Mouse (Mus musculus): ENCODE measurements around the gene Nt5c3b. TPM values are rescaled to one million over a fixed set of nuclear protein-coding genes. Genes with fewer than 3 reads are reported as not detected.

Nt5c3b gene
- 70.4 and 74.0 TPM in 2 replicates for polyA plus RNA-seq (2014; fragmentation: Nextera tagmentation; extraction: Ambion mirVana)

DNA sequence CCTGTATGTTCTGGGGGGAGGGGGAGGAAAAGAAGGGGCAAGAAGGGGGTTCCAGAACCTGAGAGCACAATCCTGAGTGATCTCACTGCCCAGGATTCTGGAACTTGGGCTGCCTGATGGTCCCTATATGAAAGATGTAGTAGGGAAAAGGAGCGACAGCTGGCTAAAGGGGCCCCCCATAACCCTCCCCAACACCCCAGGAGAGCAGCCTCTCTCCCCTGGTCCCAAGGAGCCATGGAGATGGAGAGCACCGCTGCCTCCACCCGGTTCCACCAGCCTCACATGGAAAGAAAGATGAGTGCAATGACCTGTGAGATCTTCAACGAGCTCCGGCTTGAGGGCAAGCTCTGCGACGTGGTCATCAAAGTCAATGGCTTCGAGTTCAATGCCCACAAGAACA, at the start of gene Nt5c3b, which contains the start of gene Klhl10:
Gene Nt5c3b, minus strand, starts transcription at position 12 of the 400 bp plus-strand sequence.
Gene Klhl10, plus strand, starts transcription at position 121 of the 400 bp plus-strand sequence.
- peaks cover 11% of the 10 kb centered on the region for H3K4me1 ChIP-seq (replicated peaks; ENCODE audit: control insufficient read depth, insufficient read depth, low read length)

DNA sequence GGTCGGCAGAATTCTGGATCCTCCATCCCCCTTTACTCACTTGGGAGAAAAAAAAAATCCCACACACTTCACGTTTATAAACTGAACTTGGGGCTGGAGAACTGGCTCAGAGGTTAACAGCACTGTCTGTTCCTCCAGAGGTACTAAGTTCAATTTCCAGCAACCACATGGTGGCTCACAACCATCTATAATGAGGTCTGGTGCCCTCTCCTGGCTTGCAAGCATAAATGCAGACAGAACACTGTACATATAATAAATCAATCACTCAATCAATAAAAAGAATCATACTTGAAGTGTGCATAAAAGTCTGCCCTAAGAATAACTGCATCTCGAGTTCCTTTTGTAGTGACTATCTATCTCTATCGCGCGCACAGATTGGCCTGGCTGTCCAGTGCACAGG, 49.3 kb upstream of the Nt5c3b start:
- Histone ChIP-seq H3K4me1 (replicated peaks; ENCODE audit: control insufficient read depth, insufficient read depth, low read length) (no peaks in the 10 kb centered on the region), H3K27me3 (replicated peaks; ENCODE audit: control insufficient read depth, insufficient read depth, low read length) (no peaks in the 10 kb centered on the region), H3K4me3 (ENCODE audit: low read depth, low read length) (no peak overlapping the region), H3K36me3 (ENCODE audit: control insufficient read depth, insufficient read depth, low read length) (peaks cover 56% of the 10 kb centered on the region), H3K4me2 (no peak overlapping the region), H3K27ac (ENCODE audit: low read depth, low read length) (no peak overlapping the region), H3K9me3 (ENCODE audit: control insufficient read depth, low read length) (no peaks in the 10 kb centered on the region), H3K9ac (ENCODE audit: low read depth, low read length) (no peak overlapping the region)
- 86% methylated on average over 6 of the region's 6 CpGs for WGBS
- no peak for ATAC-seq (replicated peaks; ENCODE audit: low FRiP score)
- no peak for DNase-seq (ENCODE audit: low spot score)

More for the DNA sequence above, at the start of gene Nt5c3b, which contains the start of gene Klhl10:
- no peak within 1 kb of the TSS for H3K27ac ChIP-seq (ENCODE audit: low read depth, low read length)
- peak within 1 kb of the TSS; percentile 68 for H3K4me3 ChIP-seq (ENCODE audit: low read depth, low read length)
- H3K4me2 ChIP-seq = peak within 1 kb of the TSS; percentile 70
- H3K9ac ChIP-seq (ENCODE audit: low read depth, low read length) = peak within 1 kb of the TSS; percentile 78
- peaks cover 8% of the 10 kb centered on the region for H3K36me3 ChIP-seq (ENCODE audit: control insufficient read depth, insufficient read depth, low read length)
- H3K27me3 ChIP-seq (replicated peaks; ENCODE audit: control insufficient read depth, insufficient read depth, low read length) = no peaks in the 10 kb centered on the region
- no peak for DNase-seq (ENCODE audit: low spot score)
- ATAC-seq (replicated peaks; ENCODE audit: low FRiP score) = no peak
- no peaks in the 10 kb centered on the region for H3K9me3 ChIP-seq (ENCODE audit: control insufficient read depth, low read length)
- WGBS = 79% methylated on average over 8 of the region's 8 CpGs

DNA sequence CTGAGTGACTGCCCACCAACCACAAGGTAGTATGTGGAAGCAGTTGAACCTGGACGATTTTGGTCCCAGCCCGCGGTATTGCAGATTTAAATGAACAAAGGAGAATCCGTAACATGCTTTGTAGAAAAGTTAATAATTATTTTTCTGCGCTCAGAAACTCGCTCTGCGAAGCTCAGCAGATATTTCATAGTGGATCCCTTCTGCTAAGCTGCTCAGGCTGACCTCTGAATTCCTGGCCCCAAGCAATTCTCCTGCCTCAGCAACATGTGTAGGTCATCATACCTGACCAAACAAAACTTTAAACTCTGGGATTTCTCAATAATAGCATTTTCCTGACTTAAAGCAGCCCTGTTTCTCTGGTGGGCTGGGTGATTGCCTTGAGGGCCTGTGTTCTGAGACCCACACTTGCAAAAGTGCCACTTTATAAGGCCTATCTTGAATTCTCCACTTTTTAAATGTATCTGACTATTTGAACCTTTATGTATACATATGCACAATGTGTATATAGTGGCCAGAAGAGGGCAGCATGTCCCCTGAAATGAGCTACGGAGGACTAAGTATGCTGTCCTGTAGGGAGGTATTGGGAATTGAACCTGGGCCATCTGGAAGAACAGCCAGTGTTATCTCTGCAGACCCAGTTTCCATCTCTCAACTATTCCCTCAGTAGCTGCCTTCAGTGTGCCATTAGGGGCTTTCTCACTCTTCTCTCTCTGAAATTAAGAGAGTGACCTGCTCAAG, 44.4 kb upstream of the Nt5c3b start:
- no peak for ATAC-seq (replicated peaks; ENCODE audit: low FRiP score)
- WGBS = 89% methylated on average over 8 of the region's 8 CpGs
- no peaks in the 10 kb centered on the region for H3K4me1 ChIP-seq (replicated peaks; ENCODE audit: control insufficient read depth, insufficient read depth, low read length)
- H3K9me3 ChIP-seq (ENCODE audit: control insufficient read depth, low read length) = no peaks in the 10 kb centered on the region
- H3K27me3 ChIP-seq (replicated peaks; ENCODE audit: control insufficient read depth, insufficient read depth, low read length) = no peaks in the 10 kb centered on the region
- H3K9ac ChIP-seq (ENCODE audit: low read depth, low read length) = no peak overlapping the region
- no peak overlapping the region for H3K4me3 ChIP-seq (ENCODE audit: low read depth, low read length)
- DNase-seq (ENCODE audit: low spot score) = no peak
- H3K27ac ChIP-seq (ENCODE audit: low read depth, low read length) = no peak overlapping the region
- no peak overlapping the region for H3K4me2 ChIP-seq
- peaks cover 56% of the 10 kb centered on the region for H3K36me3 ChIP-seq (ENCODE audit: control insufficient read depth, insufficient read depth, low read length)

DNA sequence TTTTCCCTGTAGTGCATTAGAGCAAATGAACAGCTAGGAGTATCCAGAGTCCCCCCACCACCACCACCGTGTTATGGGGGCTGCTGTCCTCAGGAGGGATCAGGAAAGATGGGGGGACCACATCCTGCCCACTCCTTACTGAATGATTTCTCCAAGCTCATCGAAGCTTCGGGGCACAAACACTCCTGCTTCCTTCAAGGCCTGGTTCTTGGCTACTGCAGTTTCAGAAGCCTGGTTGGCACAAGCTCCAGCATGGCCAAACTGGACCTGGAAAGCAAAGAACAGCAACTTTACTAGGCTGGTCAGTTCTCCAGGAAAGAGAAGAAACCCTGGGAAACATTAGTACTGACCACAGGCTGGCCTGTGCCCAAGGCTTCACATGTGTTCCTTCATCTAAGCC, 42.9 kb upstream of the Nt5c3b start:
- no peak overlapping the region for H3K4me3 ChIP-seq (ENCODE audit: low read depth, low read length)
- 97% methylated on average over 3 of the region's 3 CpGs for WGBS
- H3K9ac ChIP-seq (ENCODE audit: low read depth, low read length) = no peak overlapping the region
- peaks cover 51% of the 10 kb centered on the region for H3K36me3 ChIP-seq (ENCODE audit: control insufficient read depth, insufficient read depth, low read length)
- no peak overlapping the region for H3K4me2 ChIP-seq
- H3K4me1 ChIP-seq (replicated peaks; ENCODE audit: control insufficient read depth, insufficient read depth, low read length) = no peaks in the 10 kb centered on the region
- no peaks in the 10 kb centered on the region for H3K27me3 ChIP-seq (replicated peaks; ENCODE audit: control insufficient read depth, insufficient read depth, low read length)
- no peak overlapping the region for H3K27ac ChIP-seq (ENCODE audit: low read depth, low read length)
- ATAC-seq (replicated peaks; ENCODE audit: low FRiP score) (no peak), DNase-seq (ENCODE audit: low spot score) (no peak)
- H3K9me3 ChIP-seq (ENCODE audit: control insufficient read depth, low read length) = no peaks in the 10 kb centered on the region

DNA sequence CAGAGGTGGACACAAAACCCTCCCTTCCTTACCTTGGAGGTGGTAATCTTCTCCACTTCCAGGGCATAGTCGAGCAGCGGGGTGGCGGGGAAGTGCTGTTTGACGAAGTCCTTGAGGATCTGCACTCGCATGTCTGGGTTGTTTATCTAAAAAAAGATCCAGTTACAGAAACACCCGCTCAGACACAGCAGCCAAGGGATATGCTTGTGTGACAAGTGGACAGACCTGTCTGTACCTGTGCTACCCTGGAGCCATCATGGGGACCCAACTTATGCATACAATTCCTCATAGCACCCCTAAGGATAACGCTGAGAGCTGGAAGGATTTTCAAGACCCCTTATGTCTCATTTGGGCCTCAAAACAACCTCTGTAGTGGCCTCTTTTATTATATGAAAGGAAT, 37.5 kb upstream of the Nt5c3b start:
- no peak overlapping the region for H3K27ac ChIP-seq (ENCODE audit: low read depth, low read length)
- WGBS = 84% methylated on average over 7 of the region's 7 CpGs
- H3K36me3 ChIP-seq (ENCODE audit: control insufficient read depth, insufficient read depth, low read length) = peaks cover 39% of the 10 kb centered on the region
- H3K27me3 ChIP-seq (replicated peaks; ENCODE audit: control insufficient read depth, insufficient read depth, low read length) = no peaks in the 10 kb centered on the region
- ATAC-seq (replicated peaks; ENCODE audit: low FRiP score) (no peak), DNase-seq (ENCODE audit: low spot score) (no peak)
- H3K4me2 ChIP-seq = no peak overlapping the region
- H3K4me3 ChIP-seq (ENCODE audit: low read depth, low read length) = no peak overlapping the region
- H3K9me3 ChIP-seq (ENCODE audit: control insufficient read depth, low read length) = no peaks in the 10 kb centered on the region
- H3K9ac ChIP-seq (ENCODE audit: low read depth, low read length) = no peak overlapping the region
- H3K4me1 ChIP-seq (replicated peaks; ENCODE audit: control insufficient read depth, insufficient read depth, low read length) = no peaks in the 10 kb centered on the region

DNA sequence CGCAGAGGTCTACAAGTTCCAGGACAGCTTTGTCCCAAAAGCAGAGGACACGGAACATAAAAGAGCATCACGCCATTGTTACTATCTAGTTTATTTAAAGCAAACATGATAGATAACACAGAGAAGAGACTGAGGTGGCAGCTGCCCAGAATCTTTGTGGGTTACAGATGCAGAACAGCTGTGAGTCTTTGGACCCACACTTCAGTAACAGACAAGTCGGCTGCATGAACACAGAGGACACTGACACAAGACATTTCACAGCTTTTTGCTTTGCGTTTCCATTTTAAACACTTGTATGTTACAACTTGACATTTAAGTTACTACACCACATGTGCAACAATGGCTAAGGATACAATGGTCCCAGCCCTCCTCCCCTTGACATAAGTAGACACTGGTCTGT, 34.7 kb upstream of the Nt5c3b start:
- WGBS = 89% methylated on average over 5 of the region's 5 CpGs
- no peak overlapping the region for H3K27ac ChIP-seq (ENCODE audit: low read depth, low read length)
- no peaks in the 10 kb centered on the region for H3K27me3 ChIP-seq (replicated peaks; ENCODE audit: control insufficient read depth, insufficient read depth, low read length)
- ATAC-seq (replicated peaks; ENCODE audit: low FRiP score) (no peak), DNase-seq (ENCODE audit: low spot score) (no peak)
- H3K9ac ChIP-seq (ENCODE audit: low read depth, low read length) = no peak overlapping the region
- no peak overlapping the region for H3K4me3 ChIP-seq (ENCODE audit: low read depth, low read length)
- H3K4me1 ChIP-seq (replicated peaks; ENCODE audit: control insufficient read depth, insufficient read depth, low read length) = peaks cover 4% of the 10 kb centered on the region
- H3K36me3 ChIP-seq (ENCODE audit: control insufficient read depth, insufficient read depth, low read length) = peaks cover 19% of the 10 kb centered on the region
- H3K9me3 ChIP-seq (ENCODE audit: control insufficient read depth, low read length) = no peaks in the 10 kb centered on the region
- H3K4me2 ChIP-seq = no peak overlapping the region

DNA sequence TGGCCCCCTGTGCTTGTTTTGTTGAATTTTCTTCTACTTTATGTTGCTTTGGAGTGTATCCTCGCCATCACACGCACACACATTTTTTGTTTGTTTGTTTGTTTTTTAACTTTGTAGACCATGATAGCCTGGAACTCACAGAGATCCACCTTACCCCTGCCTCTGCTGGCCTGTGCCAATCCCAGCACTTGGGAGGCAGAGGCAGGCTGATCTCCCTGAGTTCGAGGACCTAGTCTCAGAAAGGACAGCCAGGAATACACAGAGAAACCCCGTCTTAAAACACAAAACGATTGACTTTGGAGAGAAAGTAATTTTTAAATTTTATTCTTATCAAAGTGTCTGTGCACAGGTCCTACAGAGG, 31.3 kb upstream of the Nt5c3b start:
- ATAC-seq (replicated peaks; ENCODE audit: low FRiP score) = peak; percentile 58

DNA sequence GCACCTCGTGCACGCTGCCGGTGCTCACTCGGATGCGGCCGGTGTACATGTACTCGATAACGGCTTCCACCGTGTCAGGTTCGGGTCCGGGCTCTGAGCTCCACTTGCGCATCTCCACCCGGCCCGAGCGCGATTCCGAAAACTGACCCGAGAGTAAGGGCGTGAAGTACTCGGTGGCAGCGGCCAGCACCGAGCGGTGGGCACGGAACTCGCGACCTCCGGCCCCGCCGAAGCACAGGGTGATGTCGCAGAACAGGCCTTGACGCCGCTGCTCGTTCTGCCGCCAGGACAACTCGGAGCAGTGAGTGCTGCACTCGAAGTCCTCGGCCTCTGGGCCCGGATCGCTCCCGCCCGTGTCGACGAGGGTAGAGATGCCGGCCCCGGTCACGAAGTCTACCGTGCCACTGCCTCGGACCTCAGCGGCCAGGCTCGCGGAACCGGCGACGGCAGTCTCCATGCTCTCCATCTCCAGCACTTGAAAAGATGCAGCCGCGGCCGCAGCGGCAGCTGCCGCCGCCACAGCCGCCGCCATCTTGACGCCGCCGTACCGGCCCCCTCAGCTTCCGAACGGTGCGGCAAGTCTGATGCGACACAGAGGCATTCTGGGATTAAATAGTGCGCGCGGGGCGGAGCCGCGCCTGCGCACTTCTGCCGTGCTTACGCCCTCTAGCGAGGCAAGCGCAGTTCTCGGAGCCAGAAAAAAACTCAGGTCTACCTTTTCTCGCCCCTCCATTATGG, 30.8 kb upstream of the Nt5c3b start, which contains the start of gene Klhl11:
Gene Klhl11, minus strand, starts transcription at position 545 of the 738 bp plus-strand sequence.
- Histone ChIP-seq H3K4me1 (replicated peaks; ENCODE audit: control insufficient read depth, insufficient read depth, low read length) (peaks cover 18% of the 10 kb centered on the region), H3K27me3 (replicated peaks; ENCODE audit: control insufficient read depth, insufficient read depth, low read length) (no peaks in the 10 kb centered on the region), H3K27ac (ENCODE audit: low read depth, low read length) (peak within 1 kb of the TSS; percentile 70), H3K9me3 (ENCODE audit: control insufficient read depth, low read length) (no peaks in the 10 kb centered on the region), H3K4me3 (ENCODE audit: low read depth, low read length) (peak within 1 kb of the TSS; percentile 98), H3K9ac (ENCODE audit: low read depth, low read length) (peak within 1 kb of the TSS; percentile 96), H3K36me3 (ENCODE audit: control insufficient read depth, insufficient read depth, low read length) (peaks cover 4% of the 10 kb centered on the region; the same call in 1 of the 2 replicates), H3K4me2 (peak within 1 kb of the TSS; percentile 75)
- under 1% methylated on average over 83 of the region's 83 CpGs for WGBS
- DNase-seq (ENCODE audit: low spot score) = peak; percentile 88
- peak; percentile 93 for ATAC-seq (replicated peaks; ENCODE audit: low FRiP score)

More for the DNA sequence above, 31.3 kb upstream of the Nt5c3b start:
- Histone ChIP-seq H3K4me3 (ENCODE audit: low read depth, low read length) (peak overlapping the region; percentile 98), H3K9ac (ENCODE audit: low read depth, low read length) (no peak overlapping the region; the same call in 1 of the 2 replicates), H3K9me3 (ENCODE audit: control insufficient read depth, low read length) (no peaks in the 10 kb centered on the region), H3K27me3 (replicated peaks; ENCODE audit: control insufficient read depth, insufficient read depth, low read length) (no peaks in the 10 kb centered on the region), H3K36me3 (ENCODE audit: control insufficient read depth, insufficient read depth, low read length) (peaks cover 4% of the 10 kb centered on the region; the same call in 1 of the 2 replicates), H3K4me1 (replicated peaks; ENCODE audit: control insufficient read depth, insufficient read depth, low read length) (peaks cover 18% of the 10 kb centered on the region), H3K27ac (ENCODE audit: low read depth, low read length) (no peak overlapping the region), H3K4me2 (peak overlapping the region; percentile 27; the same call in 1 of the 2 replicates)
- no peak for DNase-seq (ENCODE audit: low spot score)
- WGBS = 27% methylated on average over 5 of the region's 5 CpGs
